Mouse (Mus musculus): Measurements from ENCODE around the gene Dab2ip.

The Dab2ip gene

DNA sequence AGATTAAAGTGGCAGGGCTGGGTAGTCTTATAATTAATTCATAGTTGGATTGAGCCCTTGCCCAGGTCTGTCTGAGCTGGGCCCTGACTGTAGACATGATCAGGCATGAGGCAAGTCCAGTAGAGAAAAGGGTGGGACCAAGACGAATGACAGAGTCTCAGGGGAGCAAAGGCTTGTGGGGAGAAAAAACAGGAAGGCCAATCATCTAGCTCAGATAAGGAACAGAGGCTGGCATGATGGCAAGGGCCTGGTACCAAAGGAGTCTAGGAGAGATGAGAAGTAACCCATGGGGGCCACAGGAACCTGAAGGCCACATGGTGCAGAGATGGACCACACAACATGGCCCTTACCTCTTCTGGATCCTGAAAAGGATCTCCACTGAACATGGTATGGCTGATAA, 158.1 kb downstream of the Dab2ip start:
- no peak for DNase-seq (ENCODE audit: low spot score)

DNA sequence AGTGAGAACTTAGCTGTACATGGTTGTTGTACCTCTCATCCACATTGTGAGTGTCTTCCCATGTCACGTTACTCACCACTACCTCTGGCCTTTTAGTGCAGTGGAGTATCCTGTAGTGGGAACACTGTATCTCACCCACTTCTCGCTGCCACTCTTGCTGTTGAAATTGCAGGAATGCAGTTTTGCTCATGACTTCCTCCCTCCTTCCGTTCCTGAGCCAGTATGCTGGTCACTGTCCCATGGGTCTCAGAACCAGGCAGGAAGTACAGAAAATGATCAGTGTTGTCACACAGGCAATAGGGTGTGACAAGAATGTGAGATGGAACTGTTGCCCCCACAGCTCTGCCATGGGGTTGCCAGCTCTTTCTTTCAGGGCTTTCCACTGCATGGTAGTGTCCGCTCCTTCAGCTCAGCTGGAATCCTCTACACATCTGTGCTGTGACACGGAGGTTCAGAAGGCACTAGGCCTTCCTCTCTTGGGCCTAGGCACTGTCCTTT, 160.0 kb downstream of the Dab2ip start:
- no peak for DNase-seq (ENCODE audit: low spot score)

DNA sequence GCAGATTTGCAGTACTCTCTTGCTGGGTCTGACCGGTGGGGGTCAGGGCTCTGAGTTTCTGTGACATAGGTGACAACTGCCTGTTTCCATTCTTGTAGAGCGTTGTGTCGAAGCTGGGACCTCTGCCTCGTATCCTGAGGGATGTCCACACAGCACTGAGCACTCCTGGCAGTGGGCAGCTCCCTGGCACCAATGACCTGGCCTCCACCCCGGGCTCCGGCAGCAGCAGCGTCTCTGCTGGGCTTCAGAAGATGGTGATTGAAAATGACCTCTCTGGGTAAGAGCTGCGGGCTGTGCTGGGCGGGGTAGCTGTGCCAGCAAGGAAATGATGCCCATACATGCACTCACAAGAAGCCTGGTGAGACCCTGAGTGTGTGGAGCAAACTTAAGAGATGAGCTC, 160.6 kb downstream of the Dab2ip start:
- no peak for DNase-seq (ENCODE audit: low spot score)

DNA sequence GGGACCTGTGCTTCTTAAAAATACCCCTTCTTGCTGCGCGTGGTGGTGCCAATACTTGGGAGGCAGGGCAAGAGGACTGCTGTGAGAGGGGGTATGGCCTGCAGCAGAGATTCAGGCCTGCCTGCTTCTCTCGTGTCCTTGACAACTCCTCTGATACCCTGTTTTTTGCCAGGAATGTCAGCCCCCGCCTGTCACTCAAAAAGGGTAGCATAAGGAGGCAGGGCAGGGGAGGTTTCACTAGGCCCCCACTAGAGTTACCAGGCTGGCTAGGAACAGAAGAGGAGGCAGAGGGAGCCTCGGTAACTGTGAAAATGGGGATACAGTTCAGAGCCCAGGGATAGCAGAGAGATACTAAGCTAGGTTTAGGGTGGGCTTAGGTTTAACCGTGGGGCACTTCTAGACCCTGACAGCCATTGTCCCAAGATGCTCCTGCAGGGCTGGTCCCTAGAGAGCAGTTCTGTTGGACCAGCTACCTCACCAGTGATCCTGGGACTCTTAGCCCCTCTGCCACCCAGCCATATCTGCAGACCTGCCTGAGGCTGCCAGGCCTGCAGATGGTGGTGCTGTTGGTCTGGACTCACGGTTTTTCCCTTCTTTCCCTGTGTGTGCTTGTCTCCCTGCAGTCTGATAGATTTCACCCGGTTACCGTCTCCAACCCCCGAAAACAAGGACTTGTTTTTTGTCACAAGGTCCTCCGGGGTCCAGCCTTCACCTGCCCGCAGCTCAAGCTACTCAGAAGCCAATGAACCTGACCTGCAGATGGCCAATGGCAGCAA, 161.4 kb downstream of the Dab2ip start:
- no peak for DNase-seq (ENCODE audit: low spot score)

DNA sequence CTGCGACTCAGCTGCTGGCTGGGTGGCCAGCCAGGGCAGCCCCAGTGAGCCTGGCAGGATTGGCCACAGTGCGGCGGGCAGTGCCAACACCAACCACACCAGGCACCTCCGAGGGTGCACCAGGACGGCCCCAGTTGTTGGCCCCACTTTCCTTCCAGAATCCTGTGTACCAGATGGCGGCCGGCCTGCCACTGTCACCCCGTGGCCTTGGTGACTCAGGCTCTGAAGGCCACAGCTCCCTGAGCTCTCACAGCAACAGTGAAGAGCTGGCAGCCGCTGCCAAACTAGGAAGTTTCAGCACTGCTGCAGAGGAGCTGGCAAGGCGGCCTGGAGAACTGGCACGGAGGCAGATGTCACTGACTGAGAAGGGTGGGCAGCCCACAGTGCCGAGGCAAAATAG, 162.0 kb downstream of the Dab2ip start:
- no peak for DNase-seq (ENCODE audit: low spot score)

DNA sequence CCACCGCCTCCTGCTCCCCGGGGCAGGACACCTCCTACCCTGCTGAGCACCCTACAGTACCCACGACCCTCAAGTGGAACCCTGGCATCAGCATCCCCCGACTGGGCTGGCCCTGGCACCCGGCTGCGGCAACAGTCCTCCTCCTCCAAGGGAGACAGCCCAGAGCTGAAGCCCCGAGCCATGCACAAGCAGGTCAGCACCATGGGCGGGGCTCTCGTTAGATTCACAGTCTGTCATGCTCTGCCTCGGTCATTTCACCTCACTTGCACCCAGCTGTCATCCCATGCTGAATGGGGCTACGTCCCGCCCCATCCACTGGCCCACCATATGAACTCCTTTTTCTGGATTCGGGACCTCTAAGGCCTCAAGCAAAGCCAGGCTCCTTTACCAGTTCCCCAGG, 162.5 kb downstream of the Dab2ip start:
- DNase-seq (ENCODE audit: low spot score) = no peak

DNA sequence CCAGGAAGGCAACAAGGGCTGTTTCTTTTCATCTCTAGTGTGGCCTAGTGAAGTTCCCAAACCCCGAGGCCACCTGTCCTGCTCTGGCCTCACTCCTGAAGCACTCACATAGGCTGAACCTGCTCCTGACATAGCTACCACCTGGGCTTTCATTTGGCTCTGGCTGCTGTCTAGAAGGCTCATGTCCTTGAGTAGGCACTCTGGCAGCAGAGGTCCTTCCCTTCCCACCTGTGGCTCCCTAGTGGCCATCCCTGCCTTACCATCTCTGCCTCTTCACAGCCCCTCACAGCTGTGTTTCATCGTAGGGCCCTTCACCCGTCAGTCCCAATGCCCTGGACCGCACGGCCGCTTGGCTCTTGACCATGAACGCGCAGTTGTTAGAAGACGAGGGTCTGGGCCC, 162.9 kb downstream of the Dab2ip start:
- DNase-seq (ENCODE audit: low spot score) = no peak

DNA sequence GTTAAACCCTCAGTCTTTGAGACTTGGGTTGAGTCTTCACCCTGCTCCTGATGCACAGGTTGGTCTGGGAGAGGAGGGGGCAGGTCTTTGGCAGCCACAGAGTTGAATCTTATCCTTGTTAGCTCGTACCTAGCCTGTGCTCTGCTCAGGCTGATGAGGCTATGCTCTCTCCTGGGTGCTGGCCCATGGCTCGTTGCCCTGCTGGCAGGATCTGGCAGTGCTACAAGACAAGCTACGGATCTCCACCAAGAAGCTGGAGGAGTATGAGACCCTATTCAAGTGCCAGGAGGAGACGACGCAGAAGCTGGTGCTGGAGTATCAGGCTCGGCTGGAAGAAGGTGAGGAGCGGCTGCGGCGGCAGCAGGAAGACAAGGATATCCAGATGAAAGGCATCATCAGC, 164.8 kb downstream of the Dab2ip start:
- DNase-seq (ENCODE audit: low spot score) = no peak

DNA sequence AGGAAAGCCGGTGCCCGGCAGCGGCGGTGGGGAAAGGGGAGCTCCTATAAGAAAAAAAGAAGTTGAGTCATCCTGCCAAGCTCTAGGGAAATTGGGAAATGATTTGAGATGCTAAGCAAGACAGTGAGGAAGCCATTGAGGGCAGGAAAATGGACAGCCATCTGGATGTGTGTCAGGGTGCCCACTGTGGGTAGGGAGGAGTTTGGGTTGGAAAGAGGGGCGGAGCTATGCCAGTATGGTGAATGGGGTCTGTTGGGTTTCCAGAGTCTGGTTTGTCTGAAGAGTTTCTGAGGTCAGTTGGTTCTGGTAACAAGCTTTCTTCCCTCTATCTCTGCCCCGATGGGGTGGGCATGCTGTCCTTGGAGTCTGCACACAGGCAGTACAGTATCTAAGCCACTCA, 165.2 kb downstream of the Dab2ip start:
- no peak for DNase-seq (ENCODE audit: low spot score)

DNA sequence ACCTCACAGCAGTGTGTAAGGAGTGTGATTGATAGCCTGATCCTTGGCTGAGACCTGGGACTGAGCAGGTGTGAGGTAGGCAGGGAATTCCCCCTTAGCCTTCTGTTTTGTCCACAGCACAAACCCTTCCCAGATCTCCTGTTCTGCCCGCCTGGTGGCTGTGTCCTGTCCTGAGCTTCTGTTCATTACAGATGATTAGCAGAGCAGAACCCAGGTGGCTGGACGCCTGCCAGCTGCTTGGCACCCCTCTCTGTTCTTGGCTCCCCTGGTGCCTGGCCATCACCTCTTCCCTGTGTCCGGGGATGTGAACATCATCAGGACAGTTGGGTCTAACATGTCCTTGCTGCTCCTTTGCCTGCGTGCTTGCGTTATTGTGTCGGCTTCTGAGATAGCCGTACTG, 165.6 kb downstream of the Dab2ip start:
- DNase-seq (ENCODE audit: low spot score) = no peak

DNA sequence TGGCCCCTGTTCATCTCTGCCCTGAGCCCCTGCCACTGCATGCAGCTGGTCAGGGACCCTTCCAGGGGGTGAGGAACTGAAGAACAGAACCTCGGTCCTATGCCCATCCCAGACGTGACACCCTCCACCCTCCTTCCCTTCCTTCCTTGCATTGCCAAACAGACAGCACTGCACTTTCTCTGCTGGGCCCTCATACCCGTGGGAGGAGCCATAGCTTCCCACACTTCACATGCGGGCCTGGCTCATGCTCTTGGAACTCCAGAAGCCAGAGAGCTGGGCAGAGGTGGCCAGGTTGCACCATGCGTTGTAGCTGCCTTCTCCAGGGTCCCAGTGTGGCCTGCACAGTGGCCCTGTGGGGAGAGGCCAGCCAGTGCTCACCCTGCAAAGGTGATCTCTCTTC, 170.6 kb downstream of the Dab2ip start:
- DNase-seq (ENCODE audit: low spot score) = no peak

DNA sequence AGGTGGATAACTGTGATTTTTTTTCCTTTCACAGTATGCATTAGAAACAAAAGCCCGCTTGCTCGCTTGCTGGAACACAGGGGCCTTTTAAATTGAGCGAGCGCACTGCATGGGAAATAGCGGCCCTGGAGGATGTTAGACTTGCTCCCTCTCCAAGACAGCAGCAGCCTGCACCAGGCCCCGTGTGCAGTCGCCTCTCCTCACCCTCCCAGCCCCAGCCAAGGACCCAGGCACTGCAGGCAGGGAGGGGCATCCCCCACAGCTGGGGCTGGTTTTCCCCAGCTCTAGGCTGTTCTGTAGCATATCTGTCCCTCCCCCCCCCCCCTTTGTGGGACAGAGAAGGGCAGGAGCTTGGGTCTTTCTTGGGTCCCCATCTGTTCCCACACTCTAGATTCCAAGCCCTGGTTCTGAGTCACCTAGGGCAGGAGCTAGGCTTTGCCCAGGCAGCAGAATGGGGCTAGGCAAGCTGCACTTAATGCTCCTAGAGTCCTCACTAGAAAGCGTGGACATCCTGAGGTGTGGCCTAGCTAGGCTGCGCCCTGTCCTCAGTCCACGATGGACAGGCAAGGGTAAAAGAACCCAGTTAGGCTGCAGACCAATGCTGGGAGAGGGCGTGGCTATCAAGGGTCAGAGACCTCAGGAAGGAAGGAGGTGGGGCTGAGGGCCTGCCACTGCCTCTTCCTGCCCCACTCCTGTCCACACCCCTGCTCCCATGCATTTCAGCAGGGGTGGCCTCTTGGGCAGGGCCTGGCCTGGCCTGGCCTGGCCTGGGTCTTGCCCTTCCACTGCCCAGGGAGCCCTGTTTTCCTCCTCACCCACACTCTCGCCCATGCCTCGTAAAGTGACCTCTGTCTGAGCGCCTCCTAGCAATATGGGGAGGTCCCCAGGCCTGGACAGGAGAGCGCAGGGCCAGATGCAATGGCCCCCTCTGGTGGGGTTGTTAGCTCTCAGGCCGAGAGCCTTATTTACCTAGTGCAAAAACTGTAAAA, 171.3 kb downstream of the Dab2ip start:
- DNase-seq (ENCODE audit: low spot score) = no peak

DNA sequence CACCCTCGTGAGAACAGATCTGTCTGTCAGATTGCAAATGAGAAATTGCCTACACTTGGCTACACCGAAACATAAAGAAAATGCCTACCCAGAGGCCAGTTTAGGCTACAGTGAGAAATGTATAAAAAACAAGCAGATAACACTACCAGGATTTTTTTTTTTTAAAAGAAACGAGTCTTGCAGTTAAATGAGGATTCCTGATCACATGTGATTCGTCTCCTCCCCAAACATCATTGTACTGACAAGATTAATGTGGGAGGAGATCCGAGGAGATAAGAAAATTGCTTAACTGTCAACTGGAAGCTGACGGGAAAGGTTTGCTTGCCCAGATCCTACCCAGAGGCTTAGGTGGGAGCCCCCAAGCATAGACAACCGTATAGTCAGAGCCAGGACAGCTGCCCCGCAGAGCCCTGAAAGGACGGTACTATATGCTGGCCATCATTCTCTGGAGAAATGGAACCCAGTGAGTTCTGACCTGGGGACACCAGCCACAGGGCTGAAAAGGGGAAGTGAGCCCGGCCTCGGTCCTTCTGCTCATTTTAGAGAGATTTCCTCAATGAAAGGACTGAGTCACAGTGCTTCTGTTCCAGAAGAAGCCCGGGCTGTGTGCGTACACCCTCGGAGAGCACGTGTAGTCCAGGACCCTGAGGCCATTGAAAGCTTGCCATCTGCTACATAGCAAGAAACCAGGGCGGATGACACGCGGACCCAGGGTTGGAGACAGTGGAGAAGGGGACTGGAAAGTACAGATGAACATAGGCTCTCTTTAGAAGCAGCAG, 173.8 kb downstream of the Dab2ip start:
- DNase-seq (ENCODE audit: low spot score) = no peak

DNA sequence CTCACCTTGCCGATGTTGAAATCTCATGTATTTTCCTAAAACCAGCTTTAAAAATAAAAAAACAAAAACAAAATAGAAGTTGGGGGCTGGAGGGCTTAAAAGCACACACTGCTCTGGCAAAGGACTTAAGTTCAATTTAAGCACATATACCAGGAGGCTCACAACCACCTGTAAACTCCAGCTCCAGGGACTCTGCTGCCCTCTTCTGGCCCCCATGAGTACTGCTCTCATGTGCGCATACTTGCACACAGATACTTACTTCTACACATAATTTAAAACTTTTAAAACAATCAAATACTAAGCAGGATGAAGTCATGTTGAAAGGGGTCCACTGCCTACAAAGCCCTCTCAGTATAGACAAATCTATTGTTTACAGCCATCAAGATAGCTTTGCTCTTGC, 176.9 kb downstream of the Dab2ip start:
- DNase-seq (ENCODE audit: low spot score) = no peak

DNA sequence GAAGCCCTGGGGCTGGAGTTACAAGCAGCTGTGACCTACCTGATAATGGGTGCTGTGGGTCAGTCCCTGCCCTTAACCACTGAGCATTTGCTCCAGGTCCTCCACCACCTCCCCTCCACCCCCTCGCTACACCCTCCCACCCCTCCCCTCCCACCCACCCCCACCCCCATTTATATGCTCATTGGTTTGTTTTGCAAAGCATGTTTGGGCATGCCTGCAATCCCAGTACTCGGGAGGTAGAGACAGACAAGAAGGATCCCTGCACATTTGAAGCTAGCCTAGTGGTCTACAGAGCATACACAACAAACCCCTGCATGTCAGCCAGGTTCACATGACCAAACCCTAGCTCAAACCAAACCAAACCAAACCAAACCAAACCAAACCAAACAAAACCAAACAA, 178.0 kb downstream of the Dab2ip start:
- no peak for DNase-seq (ENCODE audit: low spot score)

DNA sequence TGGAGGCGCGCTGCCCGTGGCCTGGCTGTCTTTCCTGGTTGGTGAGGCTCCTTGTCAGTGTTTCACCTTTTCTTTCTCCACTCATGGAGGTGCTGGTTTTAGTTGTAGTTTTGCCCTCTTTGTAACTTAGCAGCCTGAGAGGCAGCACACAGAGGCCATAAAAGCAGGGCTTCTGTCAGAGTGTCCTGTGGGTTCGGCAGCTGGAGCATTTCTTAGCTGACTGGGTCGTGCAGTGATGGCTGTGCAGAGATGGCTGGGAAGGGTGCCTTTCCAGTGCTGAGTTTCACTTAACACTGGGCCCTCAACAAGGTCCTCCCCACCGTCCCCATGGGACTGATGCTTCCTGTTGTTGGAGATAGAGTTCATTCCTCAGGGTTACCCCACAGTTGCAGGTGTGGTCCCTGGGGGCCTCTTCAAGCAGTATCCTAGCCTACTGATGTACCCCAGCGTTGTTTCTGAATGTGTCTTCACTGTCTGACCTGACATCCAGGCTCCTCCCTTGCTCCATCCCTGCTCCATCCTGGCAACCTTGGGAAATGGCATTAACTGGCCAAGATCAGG, 179.5 kb downstream of the Dab2ip start:
- DNase-seq (ENCODE audit: low spot score) = no peak

DNA sequence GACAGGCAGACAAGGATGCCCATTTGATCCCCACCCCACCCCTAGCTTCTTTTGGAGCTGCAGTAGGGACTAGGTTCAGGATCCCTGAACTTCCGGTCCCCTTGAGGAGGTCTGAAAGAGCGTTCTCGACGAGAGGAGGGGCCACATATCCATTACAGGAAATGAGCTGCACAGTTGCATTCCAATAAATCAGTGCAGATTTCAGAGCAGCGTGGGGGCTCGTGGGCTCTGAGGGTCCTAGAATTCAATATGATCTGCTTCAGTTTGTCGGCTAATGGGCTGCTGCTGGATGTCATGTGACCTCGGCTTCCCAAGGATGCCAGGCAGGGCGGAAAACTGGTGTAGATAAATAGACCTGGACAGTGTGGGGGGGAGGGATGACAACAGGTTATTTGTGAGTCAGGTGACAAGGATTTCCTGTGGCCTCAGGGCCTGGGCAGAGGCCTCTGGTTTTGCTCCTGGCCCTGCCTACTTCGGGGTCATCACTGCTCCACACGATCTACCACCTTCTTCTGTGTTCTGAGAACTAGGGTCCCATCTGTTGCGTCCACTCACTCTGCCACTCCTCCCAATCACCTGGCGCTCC, 181.7 kb downstream of the Dab2ip start:
- DNase-seq (ENCODE audit: low spot score) = no peak

DNA sequence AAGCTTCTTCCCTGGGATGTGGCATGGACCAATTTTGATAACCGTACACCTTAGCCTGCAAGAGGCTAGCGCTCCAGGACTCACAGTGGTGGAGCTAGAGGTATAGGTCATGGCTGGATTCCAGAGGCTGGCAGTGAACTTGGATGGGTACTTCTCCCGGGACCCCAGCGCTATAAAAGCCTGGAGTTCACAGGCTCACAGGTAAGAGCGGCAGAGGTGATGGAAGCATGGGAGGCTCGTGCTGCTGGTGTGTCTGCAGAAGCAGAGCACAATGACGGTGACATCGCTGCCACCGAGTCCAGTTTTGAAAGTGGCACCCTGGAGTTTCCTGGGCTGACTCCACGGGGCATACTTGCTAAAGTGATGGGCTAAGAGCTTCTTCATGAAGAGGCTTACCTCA, 187.8 kb downstream of the Dab2ip start:
- DNase-seq (ENCODE audit: low spot score) = no peak

DNA sequence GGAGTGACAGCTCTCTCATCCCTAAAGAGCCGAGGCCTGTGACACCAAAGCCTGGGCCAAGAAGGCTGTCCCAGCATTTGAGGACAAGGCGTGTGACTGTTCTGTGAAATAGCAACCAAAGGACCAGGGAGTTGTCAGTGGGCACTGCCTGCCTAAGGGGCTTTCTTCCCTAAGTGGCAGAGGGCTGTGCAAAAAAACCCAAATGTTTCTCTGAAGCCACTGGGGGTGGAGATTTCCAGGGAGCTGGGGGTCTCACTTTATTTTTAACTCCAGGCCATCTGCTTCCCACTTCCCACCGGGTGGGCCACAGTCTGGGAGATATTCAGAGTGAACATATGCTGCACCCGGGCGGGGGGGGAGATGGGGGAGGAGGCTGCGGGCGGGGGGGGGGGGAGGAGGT, 188.6 kb downstream of the Dab2ip start:
- no peak for DNase-seq (ENCODE audit: low spot score)

DNA sequence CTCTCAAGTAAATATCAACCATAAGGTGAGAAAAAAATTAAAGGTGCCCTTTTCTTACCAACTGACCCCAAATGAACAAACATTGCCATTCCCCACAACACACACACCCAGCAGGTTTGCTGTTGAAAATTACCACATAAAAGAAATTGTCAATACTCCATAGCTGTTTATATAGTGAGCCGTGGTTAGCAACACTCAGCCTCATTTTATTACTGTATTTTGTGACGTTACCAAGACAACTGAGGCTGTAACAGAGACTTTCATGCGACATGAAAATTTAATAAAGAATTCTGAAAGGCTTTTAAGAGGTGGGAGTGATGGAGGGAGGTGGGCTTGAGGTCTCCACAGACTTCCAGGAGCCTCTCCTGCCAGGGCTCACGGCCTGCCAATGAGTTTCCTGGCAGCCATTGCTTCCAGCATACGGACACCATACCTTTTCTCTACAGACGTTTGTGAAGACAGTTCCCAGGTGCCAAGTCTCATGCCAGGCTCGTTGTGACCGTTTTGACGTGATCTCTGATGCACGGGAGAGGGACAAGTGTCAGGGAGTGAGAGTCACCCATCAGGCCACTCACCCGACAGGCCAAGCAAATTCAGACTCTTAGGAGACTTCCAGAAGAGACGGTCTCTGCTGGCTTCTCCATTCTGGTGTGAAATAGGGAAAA, 189.4 kb downstream of the Dab2ip start:
- DNase-seq (ENCODE audit: low spot score) = no peak

DNA sequence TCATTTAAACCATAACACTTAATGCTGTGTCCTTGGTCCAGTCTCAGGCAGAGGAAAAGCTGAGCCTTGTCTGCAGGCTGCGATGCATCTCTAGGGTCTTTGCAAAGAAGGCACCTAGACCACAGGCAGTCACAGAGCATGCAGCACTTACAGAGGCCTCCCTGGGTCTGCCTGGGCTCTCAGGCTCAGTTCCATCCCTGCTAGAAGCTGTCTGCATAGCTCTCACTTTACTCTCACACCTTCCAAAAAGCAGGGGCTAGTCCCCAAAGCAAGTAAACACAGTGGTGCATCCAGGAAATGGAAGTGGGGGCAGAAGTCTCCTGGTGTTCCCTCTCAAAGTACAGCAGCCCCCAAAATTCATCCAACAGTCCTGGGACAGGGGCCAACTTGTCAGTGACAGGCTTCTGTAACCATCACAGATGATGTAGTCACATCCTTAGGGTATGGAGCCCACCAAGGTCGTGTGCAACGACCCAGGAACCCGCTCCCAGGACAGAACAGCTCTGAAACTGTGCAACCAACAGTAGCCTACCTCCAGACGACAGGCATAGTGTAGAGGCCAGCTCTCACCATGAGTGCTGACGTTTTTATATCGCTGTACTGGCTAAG, 192.6 kb downstream of the Dab2ip start:
- no peak for DNase-seq (ENCODE audit: low spot score)

All from urinary bladder, postnatal 10 days (tissue).